Mouse (Mus musculus) c-Kit-positive CD71-negative TER-119-negative erythroid progenitor cells, embryonic 14.5 days (primary cell): ENCODE measurements at regions not wholly inside any gene's neighbourhood (a gene's known extent, or its start where the extent isn't known, plus 50 kb on each side); places are given as distances from the start of the nearest gene placed in this dataset.
"Not testable (repeated sequence)": the region's sequence is repeated elsewhere in the genome, so short reads cannot be mapped to it uniquely, and the experiment has no call there.

Experiments
- DNase-seq: peaks from one replicate; pipeline ENCODE4 v3.0.0-alpha.2; 2013; ENCODE audit warnings: low read depth

GRCm38 (mm10) chr13:58663316-58663715 is 52.6 kb upstream of the Slc28a3 start:
- DNase-seq: no peak

- DNase-seq: no peak
These were observed 58.0 kb upstream of the Slc28a3 start for GRCm38 (mm10) chr13:58668664-58669063.

- DNase-seq: no peak
These were observed 59.5 kb upstream of the Slc28a3 start for GRCm38 (mm10) chr13:58670206-58670605.

GRCm38 (mm10) chr13:58675611-58676010 is 64.9 kb upstream of the Slc28a3 start:
- not testable (repeated sequence) for DNase-seq

GRCm38 (mm10) chr13:58677521-58677920 is 66.8 kb upstream of the Slc28a3 start:
- no peak for DNase-seq

GRCm38 (mm10) chr13:58679663-58680062 is 69.0 kb upstream of the Slc28a3 start:
- no peak for DNase-seq

- no peak for DNase-seq
These were observed 76.1 kb upstream of the Slc28a3 start for GRCm38 (mm10) chr13:58686822-58687221.

GRCm38 (mm10) chr13:58687609-58688008 is 76.9 kb upstream of the Slc28a3 start:
- DNase-seq: no peak

GRCm38 (mm10) chr13:58688249-58688648 is 77.6 kb upstream of the Slc28a3 start:
- DNase-seq: peak; percentile 6

GRCm38 (mm10) chr13:58694703-58695102 is 84.0 kb upstream of the Slc28a3 start:
- no peak for DNase-seq

GRCm38 (mm10) chr13:58695964-58696363 is 85.3 kb upstream of the Slc28a3 start:
- DNase-seq: no peak

GRCm38 (mm10) chr13:58700021-58700420 is 89.3 kb upstream of the Slc28a3 start:
- no peak for DNase-seq

- DNase-seq: no peak
These were observed 93.5 kb upstream of the Slc28a3 start for GRCm38 (mm10) chr13:58704141-58704540.

GRCm38 (mm10) chr13:58716584-58716983 is 89.8 kb upstream of the Ntrk2 start:
- DNase-seq: peak; percentile 3

- DNase-seq: no peak
These were observed 75.8 kb upstream of the Ntrk2 start for GRCm38 (mm10) chr13:58730500-58731105.

- DNase-seq: no peak
These were observed 73.6 kb upstream of the Ntrk2 start for GRCm38 (mm10) chr13:58732776-58733175.

GRCm38 (mm10) chr13:58733615-58734014 is 72.8 kb upstream of the Ntrk2 start:
- DNase-seq: no peak

GRCm38 (mm10) chr13:58735577-58735976 is 70.8 kb upstream of the Ntrk2 start:
- DNase-seq: no peak

- no peak for DNase-seq
These were observed 65.6 kb upstream of the Ntrk2 start for GRCm38 (mm10) chr13:58740731-58741130.

- DNase-seq: no peak
These were observed 60.3 kb upstream of the Ntrk2 start for GRCm38 (mm10) chr13:58746056-58746455.

- no peak for DNase-seq
These were observed 58.7 kb upstream of the Ntrk2 start for GRCm38 (mm10) chr13:58747685-58748084.

- no peak for DNase-seq
These were observed 50.2 kb upstream of the Ntrk2 start for GRCm38 (mm10) chr13:58756125-58756524.
